Mouse (Mus musculus) kidney, postnatal 0 days (tissue): ENCODE results near the gene Usp48. TPM values are rescaled to one million over a fixed set of nuclear protein-coding genes. Genes with fewer than 3 reads are reported as not detected.

Source experiments
- ATAC-seq: fragments of 200-750 bp; cut with Nextera tagmentation; replicated peaks from 2 replicates; pipeline ENCODE4 v1.8.0; 2017; ENCODE audit warnings: low read depth, moderate number of reproducible peaks, moderate TSS enrichment, moderate library complexity; ENCODE audit not compliant: low FRiP score
- DNase-seq: peaks from one replicate; pipeline ENCODE4 v3.0.0-alpha.2; 2016; ENCODE audit warnings: low spot score
- H3K27ac ChIP-seq: fragments of 300-500 bp; sonication (generic); 2 replicates; pipeline ENCODE4 v1.5.1; 2014; ENCODE audit warnings: mild to moderate bottlenecking
- H3K27me3 ChIP-seq: fragments of 300-500 bp; sonication (generic); 2 replicates; pipeline ENCODE4 v1.6.1; 2014; ENCODE audit warnings: low read length, mixed read lengths; ENCODE audit not compliant: insufficient read depth
- H3K36me3 ChIP-seq: fragments of 300-500 bp; sonication (generic); 2 replicates; pipeline ENCODE4 v1.6.1; 2014; ENCODE audit warnings: low read length, mixed read lengths; ENCODE audit not compliant: insufficient read depth
- H3K4me1 ChIP-seq: fragments of 300-500 bp; sonication (generic); replicated peaks from 2 replicates; pipeline ENCODE4 v1.6.1; 2014; ENCODE audit warnings: antibody characterized with exemption, low read length, mixed read lengths; ENCODE audit not compliant: insufficient read depth
- H3K4me2 ChIP-seq: fragments of 300-500 bp; sonication (generic); 2 replicates; pipeline ENCODE4 v1.6.1; 2014; ENCODE audit warnings: mild to moderate bottlenecking, low read length, moderate library complexity, mixed read lengths
- H3K4me3 ChIP-seq: fragments of 300-500 bp; sonication (generic); replicated peaks from 2 replicates; pipeline ENCODE4 v1.5.1; 2014; ENCODE audit warnings: low read depth, low read length
- H3K9ac ChIP-seq: fragments of 300-500 bp; sonication (generic); 2 replicates; pipeline ENCODE4 v1.6.1; 2014; ENCODE audit warnings: low read depth, low read length
- H3K9me3 ChIP-seq: fragments of 300-500 bp; sonication (generic); replicated peaks from 2 replicates; pipeline ENCODE4 v1.6.1; 2016; ENCODE audit warnings: low read length, inconsistent platforms, mixed read lengths
- CTCF ChIP-seq: IDR thresholded peaks from 2 replicates; pipeline ENCODE4 v1.5.1; 2016; ENCODE audit warnings: antibody characterized with exemption, low read depth, mild to moderate bottlenecking, moderate library complexity
- WGBS: fragments of 180-500 bp; shearing (Covaris S2); extraction: QIAGEN DNeasy Blood & Tissue Kit; methylation state at CpG from one replicate; pipeline ENCODE4 v1.1.7; 2014; 5-methylcytosine and 5-hydroxymethylcytosine counted together
- polyA plus RNA-seq: library from polyadenylated mRNA; unstranded; fragments of >200 nt; fragmentation: Nextera tagmentation; extraction: Ambion mirVana; gene quantifications from 2 replicates; pipeline ENCODE4 v1.2.1, GENCODE M21; 2015

The Usp48 gene
- polyA plus RNA-seq, 1 experiment from 2014 or later = 40.4 TPM

DNA sequence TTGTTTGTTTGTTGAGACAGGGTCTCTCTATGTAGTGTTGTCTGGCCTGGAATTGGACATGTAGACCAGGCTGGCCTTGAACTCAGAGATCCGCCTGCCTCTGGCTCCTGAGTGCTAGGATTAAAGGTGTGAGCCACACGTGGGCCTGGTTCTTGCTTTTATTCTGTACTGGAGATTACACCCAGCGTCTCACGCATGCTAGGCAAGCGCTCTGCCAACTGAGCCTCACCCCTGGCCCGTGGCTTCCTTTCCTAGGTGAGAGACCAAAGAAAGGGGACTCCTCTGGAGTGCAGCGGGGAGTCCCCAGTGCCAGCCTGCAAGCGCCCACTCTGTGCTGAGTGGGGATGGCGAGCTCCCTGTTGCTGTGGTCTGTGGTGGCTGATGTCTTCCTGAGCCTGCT lies 85.0 kb downstream of the Usp48 start:
- no peak for ATAC-seq
- no peak for TF ChIP-seq CTCF
- no peak for DNase-seq
- Histone ChIP-seq H3K4me3 (no peak overlapping the region), H3K27me3 (0 out of 2 replicates have a peak, but pooled peaks cover 5% of the 10 kb centered on the region), H3K4me2 (no peak overlapping the region), H3K9ac (no peak overlapping the region), H3K36me3 (no peaks in the 10 kb centered on the region), H3K27ac (no peak overlapping the region), H3K9me3 (no peaks in the 10 kb centered on the region), H3K4me1 (peaks cover 7% of the 10 kb centered on the region; the same call in 1 of the 2 replicates)
- WGBS = 75% methylated on average over 9 of the region's 9 CpGs

DNA sequence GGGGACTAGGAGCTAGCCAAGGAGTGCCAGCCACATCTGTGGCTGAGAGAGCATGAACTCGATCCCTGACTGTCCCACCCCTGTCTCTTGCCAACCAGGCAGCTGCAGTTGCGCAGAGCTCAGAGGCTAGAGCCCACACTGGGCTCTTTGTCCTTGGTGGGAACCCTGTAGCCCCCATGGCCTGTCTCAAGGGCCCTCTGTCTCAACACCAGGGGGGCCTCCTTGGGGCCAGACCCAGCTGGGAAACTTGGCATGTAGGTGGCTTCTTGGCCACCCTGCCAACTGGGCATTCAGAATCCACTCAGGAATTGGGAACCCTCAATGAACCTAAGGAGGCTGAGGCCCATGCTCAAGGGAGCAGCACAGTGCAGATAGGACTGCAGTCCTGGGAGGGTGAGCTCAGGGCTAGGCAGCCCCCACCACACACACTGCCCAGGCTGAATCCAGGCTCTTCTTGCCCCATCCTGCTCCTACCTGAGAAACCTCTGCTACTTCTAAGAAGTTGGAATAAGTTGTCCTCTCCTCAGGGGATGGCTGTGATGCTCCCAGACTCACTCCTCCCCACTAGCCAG lies 86.5 kb downstream of the Usp48 start:
- Histone ChIP-seq H3K4me2 (no peak overlapping the region), H3K27me3 (0 out of 2 replicates have a peak, but pooled peaks cover 5% of the 10 kb centered on the region), H3K36me3 (no peaks in the 10 kb centered on the region), H3K4me1 (peaks cover 7% of the 10 kb centered on the region; the same call in 1 of the 2 replicates), H3K4me3 (no peak overlapping the region), H3K9me3 (no peaks in the 10 kb centered on the region), H3K27ac (no peak overlapping the region), H3K9ac (no peak overlapping the region)
- ATAC-seq (no peak), DNase-seq (no peak)
- no peak for TF ChIP-seq CTCF
- WGBS = 86% methylated on average over 2 of the region's 2 CpGs

DNA sequence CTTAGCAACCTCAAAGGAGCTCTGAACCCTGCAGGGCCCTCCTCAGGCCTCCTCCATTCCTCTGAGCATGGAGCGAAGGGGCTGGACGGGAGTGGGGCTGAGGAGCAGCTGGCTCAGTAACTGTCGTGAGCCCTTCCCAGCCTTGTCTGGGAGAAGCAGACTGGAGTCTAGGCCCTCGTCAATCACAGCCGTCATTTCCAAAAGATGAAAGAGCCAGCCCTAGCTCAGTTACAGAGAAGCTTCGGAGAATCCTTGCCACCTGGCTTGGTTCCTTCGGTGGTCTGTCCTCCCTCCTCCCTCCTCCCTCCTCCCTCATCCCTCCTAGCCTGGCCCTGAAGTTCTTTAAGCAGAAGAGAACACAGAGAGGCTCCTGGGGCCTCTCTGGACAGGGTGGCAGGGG lies 87.2 kb downstream of the Usp48 start:
- WGBS = 42% methylated on average over 7 of the region's 7 CpGs
- H3K36me3 ChIP-seq = no peaks in the 10 kb centered on the region
- 0 out of 2 replicates have a peak, but pooled peaks cover 5% of the 10 kb centered on the region for H3K27me3 ChIP-seq
- no peak overlapping the region for H3K9ac ChIP-seq
- no peaks in the 10 kb centered on the region for H3K9me3 ChIP-seq
- no peak overlapping the region for H3K4me3 ChIP-seq
- peaks cover 7% of the 10 kb centered on the region; the same call in 1 of the 2 replicates for H3K4me1 ChIP-seq
- H3K4me2 ChIP-seq = no peak overlapping the region
- TF ChIP-seq CTCF = no peak
- ATAC-seq = no peak
- DNase-seq = no peak
- H3K27ac ChIP-seq = no peak overlapping the region

DNA sequence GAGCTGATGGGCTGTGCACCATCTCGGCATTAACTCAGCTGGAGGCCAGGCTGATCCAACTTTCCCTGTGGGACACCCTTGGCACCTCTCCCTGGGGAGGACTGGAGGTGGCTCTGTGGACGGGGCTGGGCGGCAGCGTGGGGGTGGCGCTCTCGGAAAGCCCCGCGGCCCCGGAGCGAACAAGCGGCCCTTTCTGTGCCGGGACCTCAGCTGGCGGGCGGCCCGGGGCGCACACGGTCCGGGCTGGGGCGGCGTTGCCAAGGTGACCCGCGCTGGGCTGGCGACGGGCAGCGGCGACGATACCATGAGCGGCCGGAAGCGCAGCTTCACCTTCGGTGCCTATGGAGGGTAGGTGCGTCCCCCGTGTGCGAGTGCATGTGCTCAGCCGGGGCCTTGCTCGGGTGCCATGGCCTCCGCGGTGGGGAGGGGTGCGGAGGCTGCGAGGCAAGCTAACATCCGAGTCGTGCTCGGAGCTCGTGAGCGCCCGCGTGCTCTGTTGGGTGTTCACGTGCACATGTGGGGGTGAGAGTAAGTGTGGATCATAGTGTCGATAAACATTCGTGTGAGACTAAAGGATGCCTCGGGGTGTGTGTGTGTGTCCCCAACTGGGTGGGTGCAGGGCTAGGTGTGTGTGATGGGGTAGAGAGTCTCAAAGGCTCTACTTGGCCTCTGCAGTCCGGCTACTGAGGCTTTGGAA lies 88.0 kb downstream of the Usp48 start:
- TF ChIP-seq CTCF = no peak
- DNase-seq = no peak
- H3K9ac ChIP-seq = no peak overlapping the region; the same call in 1 of the 2 replicates
- ATAC-seq = no peak
- no peaks in the 10 kb centered on the region for H3K9me3 ChIP-seq
- no peaks in the 10 kb centered on the region for H3K36me3 ChIP-seq
- 0 out of 2 replicates have a peak, but pooled peaks cover 5% of the 10 kb centered on the region for H3K27me3 ChIP-seq
- WGBS = 5% methylated on average over 52 of the region's 52 CpGs
- peaks cover 7% of the 10 kb centered on the region; the same call in 1 of the 2 replicates for H3K4me1 ChIP-seq
- H3K27ac ChIP-seq = no peak overlapping the region
- 0 out of 2 replicates have a peak overlapping the region, but pooled peaks have one; percentile 12 for H3K4me3 ChIP-seq
- H3K4me2 ChIP-seq = peak overlapping the region; percentile 46

DNA sequence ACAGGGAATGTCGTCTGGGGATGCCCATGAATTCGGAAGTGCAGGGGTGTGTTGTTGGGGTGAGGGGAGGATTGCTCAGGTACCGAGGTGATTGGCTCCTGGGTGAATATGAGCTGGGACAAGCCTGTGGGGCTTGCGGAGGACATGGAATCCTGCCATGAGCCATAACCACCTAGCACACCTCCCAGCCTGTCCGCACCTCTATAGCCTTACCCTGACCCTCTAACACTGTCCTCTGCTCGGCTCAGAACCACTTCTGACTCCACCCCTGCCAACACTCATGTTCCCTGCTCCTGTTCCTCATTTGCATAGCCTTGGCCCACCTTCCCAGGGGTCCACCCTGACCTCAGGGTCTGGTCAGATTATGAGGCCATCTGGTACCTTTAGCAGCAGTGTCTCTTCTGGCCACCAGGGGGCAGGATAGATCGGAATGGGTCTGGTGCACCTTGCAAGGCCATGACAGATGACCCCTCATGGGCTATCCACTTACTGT lies 89.5 kb downstream of the Usp48 start:
- WGBS = 40% methylated on average over 7 of the region's 7 CpGs
- H3K9ac ChIP-seq = no peak overlapping the region
- ATAC-seq = no peak
- peak; percentile 54 for DNase-seq
- H3K27ac ChIP-seq = no peak overlapping the region
- 0 out of 2 replicates have a peak, but pooled peaks cover 5% of the 10 kb centered on the region for H3K27me3 ChIP-seq
- no peaks in the 10 kb centered on the region for H3K36me3 ChIP-seq
- H3K4me3 ChIP-seq = no peak overlapping the region
- peaks cover 7% of the 10 kb centered on the region; the same call in 1 of the 2 replicates for H3K4me1 ChIP-seq
- TF ChIP-seq CTCF = peak; percentile 91
- H3K9me3 ChIP-seq = no peaks in the 10 kb centered on the region
- no peak overlapping the region for H3K4me2 ChIP-seq

DNA sequence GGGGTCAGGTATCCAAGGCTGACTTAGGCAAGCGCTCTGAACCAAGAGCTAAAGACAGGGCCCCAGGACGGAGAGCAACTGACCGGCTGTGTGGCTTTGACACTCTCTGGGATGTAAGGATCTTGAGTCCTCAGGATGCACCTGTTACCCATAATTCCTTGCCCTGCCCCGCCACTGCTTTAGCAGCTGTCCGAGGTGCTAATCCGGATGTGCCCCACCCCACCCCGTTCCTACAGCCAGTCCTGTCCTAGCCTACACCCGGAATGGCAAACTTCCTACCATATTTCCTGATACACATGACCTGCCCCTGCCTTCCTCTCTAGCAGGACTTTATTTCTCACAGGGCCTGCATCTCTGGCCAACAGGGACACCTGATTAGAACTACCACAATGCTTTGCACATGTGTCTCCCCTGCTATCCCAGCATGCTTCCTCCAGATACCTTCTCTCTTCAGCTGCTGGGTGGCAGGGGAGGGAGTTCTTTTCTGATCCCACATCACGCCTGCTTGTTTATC lies 91.3 kb downstream of the Usp48 start:
- no peaks in the 10 kb centered on the region for H3K9me3 ChIP-seq
- H3K4me1 ChIP-seq = peaks cover 7% of the 10 kb centered on the region; the same call in 1 of the 2 replicates
- H3K9ac ChIP-seq = no peak overlapping the region
- DNase-seq (no peak), ATAC-seq (no peak)
- 0 out of 2 replicates have a peak, but pooled peaks cover 5% of the 10 kb centered on the region for H3K27me3 ChIP-seq
- TF ChIP-seq CTCF = no peak
- 31% methylated on average over 9 of the region's 9 CpGs for WGBS
- H3K36me3 ChIP-seq = no peaks in the 10 kb centered on the region
- no peak overlapping the region for H3K4me2 ChIP-seq
- no peak overlapping the region for H3K27ac ChIP-seq
- no peak overlapping the region for H3K4me3 ChIP-seq
